Mouse (Mus musculus) liver, embryonic 11.5 days (tissue): ENCODE results near the gene Btbd9. TPM values are rescaled to one million over a fixed set of nuclear protein-coding genes. Genes with fewer than 3 reads are reported as not detected.
"Not testable (repeated sequence)": the region's sequence is repeated elsewhere in the genome, so short reads cannot be mapped to it uniquely, and the experiment has no call there.

Experiments used
- ATAC-seq: fragments of 200-750 bp; cut with Nextera tagmentation; replicated peaks from 2 replicates; pipeline ENCODE4 v1.8.0; 2017; ENCODE audit warnings: moderate number of reproducible peaks, mild to moderate bottlenecking, moderate TSS enrichment, moderate library complexity; ENCODE audit not compliant: low FRiP score
- DNase-seq: peaks from one replicate; pipeline ENCODE4 v3.0.0-alpha.2; 2017; ENCODE audit warnings: low spot score
- H3K27ac ChIP-seq: fragments of 300-500 bp; sonication (generic); 2 replicates; pipeline ENCODE4 v1.5.1; 2014; ENCODE audit warnings: mild to moderate bottlenecking, low read depth, low read length, control low read depth
- H3K27me3 ChIP-seq: fragments of 300-500 bp; sonication (generic); replicated peaks from 2 replicates; pipeline ENCODE4 v1.6.1; 2014; ENCODE audit warnings: low read length, mixed read lengths; ENCODE audit not compliant: control insufficient read depth, insufficient read depth
- H3K36me3 ChIP-seq: fragments of 300-500 bp; sonication (generic); 2 replicates; pipeline ENCODE4 v1.6.1; 2014; ENCODE audit warnings: mild to moderate bottlenecking, low read length, moderate library complexity, mixed read lengths; ENCODE audit not compliant: control insufficient read depth, insufficient read depth
- H3K4me1 ChIP-seq: fragments of 300-500 bp; sonication (generic); replicated peaks from 2 replicates; pipeline ENCODE4 v1.6.1; 2014; ENCODE audit warnings: low read length, mixed read lengths; ENCODE audit not compliant: control insufficient read depth, insufficient read depth
- H3K4me2 ChIP-seq: fragments of 300-500 bp; sonication (generic); 2 replicates; pipeline ENCODE4 v1.6.1; 2014; ENCODE audit warnings: mild to moderate bottlenecking, control low read depth, moderate library complexity
- H3K4me3 ChIP-seq: fragments of 300-500 bp; sonication (generic); 2 replicates; pipeline ENCODE4 v1.5.1; 2014; ENCODE audit warnings: low read depth, low read length, control low read depth
- H3K9ac ChIP-seq: fragments of 300-500 bp; sonication (generic); 2 replicates; pipeline ENCODE4 v1.6.1; 2014; ENCODE audit warnings: low read depth, low read length, control low read depth
- H3K9me3 ChIP-seq: fragments of 300-500 bp; sonication (generic); 2 replicates; pipeline ENCODE4 v1.6.1; 2016; ENCODE audit warnings: low read length, inconsistent platforms, mixed read lengths; ENCODE audit not compliant: control insufficient read depth
- WGBS: fragments of 180-500 bp; shearing (Covaris S2); extraction: QIAGEN DNeasy Blood & Tissue Kit; methylation state at CpG from one replicate; pipeline ENCODE4 v1.1.7; 2014; 5-methylcytosine and 5-hydroxymethylcytosine counted together
- polyA plus RNA-seq: library from polyadenylated mRNA; unstranded; fragments of >200 nt; fragmentation: Nextera tagmentation; extraction: Ambion mirVana; gene quantifications from 2 replicates; pipeline ENCODE4 v1.2.1, GENCODE M21; 2014

The Btbd9 gene
- polyA plus RNA-seq: 28.6 and 33.4 TPM in 2 replicates

GRCm38 (mm10) chr17:30575941-30576773, at the start of gene Btbd9:
Gene Btbd9, minus strand, starts transcription at chr17:30576488.
- H3K9ac ChIP-seq: peak within 1 kb of the TSS; percentile 69
- H3K9me3 ChIP-seq: no peaks in the 10 kb centered on the region
- H3K4me3 ChIP-seq: peak within 1 kb of the TSS; percentile 80
- peaks cover 19% of the 10 kb centered on the region for H3K4me1 ChIP-seq
- H3K36me3 ChIP-seq: no peaks in the 10 kb centered on the region
- DNase-seq (peak; percentile 89), ATAC-seq (peak; percentile 88)
- under 1% methylated on average over 78 of the region's 94 CpGs for WGBS
- H3K27ac ChIP-seq: peak within 1 kb of the TSS; percentile 79
- no peaks in the 10 kb centered on the region for H3K27me3 ChIP-seq
- peak within 1 kb of the TSS; percentile 88 for H3K4me2 ChIP-seq

DNA sequence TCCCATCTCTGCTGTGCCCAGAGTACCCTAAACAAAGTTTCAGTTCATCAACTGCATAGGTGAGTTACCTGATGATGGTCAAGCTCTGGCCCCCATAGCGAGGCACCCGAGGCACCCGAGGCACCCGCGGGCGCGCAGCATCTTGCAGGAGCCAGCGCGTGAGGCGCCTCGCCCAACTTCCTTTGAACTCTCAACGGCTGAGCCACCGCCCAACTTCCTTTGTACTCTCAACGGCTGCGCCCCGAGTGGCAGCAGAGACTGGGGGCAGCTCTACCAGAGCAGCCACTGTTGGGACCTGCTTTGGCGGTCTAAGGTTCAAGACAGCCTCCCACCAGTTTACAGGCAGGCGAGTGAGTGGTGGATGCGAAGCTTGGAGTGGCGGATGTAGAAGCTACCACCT, 47.8 kb upstream of the Btbd9 start, which contains the start of gene Dnah8:
TSS of gene Dnah8 (plus strand) at position 223 of the 400 bp plus-strand sequence.
- not testable (repeated sequence) for H3K4me1 ChIP-seq, H3K9ac ChIP-seq, H3K36me3 ChIP-seq, H3K27me3 ChIP-seq, H3K4me2 ChIP-seq, DNase-seq, H3K27ac ChIP-seq, H3K9me3 ChIP-seq, H3K4me3 ChIP-seq, ATAC-seq
- WGBS: no CpG with 5 or more reads among the region's 20 CpGs

- ATAC-seq (no peak), DNase-seq (no peak)
- H3K27ac ChIP-seq: no peak overlapping the region
- H3K4me2 ChIP-seq: no peak overlapping the region
- no peak overlapping the region for H3K9ac ChIP-seq
- no peak overlapping the region for H3K4me3 ChIP-seq
- H3K27me3 ChIP-seq: no peaks in the 10 kb centered on the region
- no peaks in the 10 kb centered on the region for H3K9me3 ChIP-seq
- H3K4me1 ChIP-seq: no peaks in the 10 kb centered on the region
- H3K36me3 ChIP-seq: no peaks in the 10 kb centered on the region
- 75% methylated on average over 3 of the region's 3 CpGs for WGBS
Measured at GRCm38 (mm10) chr17:30623200-30623599, 46.9 kb upstream of the Btbd9 start.

DNA sequence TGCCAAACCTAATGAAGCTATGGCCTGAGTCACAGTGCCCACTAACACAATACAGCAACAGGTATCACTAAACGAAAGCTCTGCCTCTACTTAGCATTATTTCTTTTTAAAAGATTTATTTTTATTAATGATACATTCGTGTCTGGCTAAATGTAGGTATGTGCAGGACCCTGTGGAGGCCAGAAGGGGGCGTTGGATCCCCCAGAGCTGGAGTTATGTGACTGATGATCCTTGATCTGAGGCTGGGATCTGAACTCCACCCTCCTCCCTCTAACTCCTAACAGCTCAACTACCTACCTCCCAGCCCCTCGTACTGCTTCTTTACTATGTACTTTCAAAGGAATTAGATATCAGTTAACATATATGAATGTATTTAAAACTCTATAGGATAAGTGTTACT, 45.2 kb upstream of the Btbd9 start:
- 68% methylated on average over 4 of the region's 4 CpGs for WGBS
- no peak overlapping the region for H3K9ac ChIP-seq
- ATAC-seq (no peak), DNase-seq (no peak)
- no peaks in the 10 kb centered on the region for H3K9me3 ChIP-seq
- no peak overlapping the region for H3K27ac ChIP-seq
- H3K4me2 ChIP-seq: no peak overlapping the region
- H3K4me1 ChIP-seq: no peaks in the 10 kb centered on the region
- H3K36me3 ChIP-seq: no peaks in the 10 kb centered on the region
- H3K27me3 ChIP-seq: no peaks in the 10 kb centered on the region
- H3K4me3 ChIP-seq: no peak overlapping the region

DNA sequence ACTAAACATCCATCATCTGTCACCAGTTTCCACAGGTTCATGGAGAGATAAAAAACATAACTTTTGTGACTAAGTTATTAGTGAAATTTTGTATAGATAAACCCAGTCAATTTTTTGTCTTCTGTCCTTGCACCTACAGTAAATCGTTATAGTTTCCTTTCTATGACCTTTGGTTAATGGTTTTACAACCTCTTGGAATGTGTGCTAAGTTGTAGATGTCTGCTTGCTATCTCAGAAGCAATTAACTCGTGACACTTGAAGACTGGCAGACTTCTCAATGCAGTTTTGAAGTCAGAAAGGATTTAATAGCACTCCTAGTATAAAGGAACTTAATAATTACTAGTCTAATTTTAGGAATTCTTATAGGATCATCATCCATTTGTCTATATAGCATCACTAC, 44.3 kb upstream of the Btbd9 start:
- Histone ChIP-seq H3K4me1 (no peaks in the 10 kb centered on the region), H3K9me3 (no peaks in the 10 kb centered on the region), H3K9ac (no peak overlapping the region), H3K27me3 (no peaks in the 10 kb centered on the region), H3K4me2 (no peak overlapping the region), H3K36me3 (no peaks in the 10 kb centered on the region), H3K4me3 (no peak overlapping the region), H3K27ac (no peak overlapping the region)
- no peak for DNase-seq
- WGBS: 50% methylated on average over 2 of the region's 2 CpGs
- ATAC-seq: no peak

GRCm38 (mm10) chr17:30619153-30619552, 42.9 kb upstream of the Btbd9 start:
- DNase-seq (no peak), ATAC-seq (no peak)
- Histone ChIP-seq H3K27me3 (no peaks in the 10 kb centered on the region), H3K36me3 (no peaks in the 10 kb centered on the region), H3K27ac (no peak overlapping the region), H3K9ac (no peak overlapping the region), H3K4me2 (no peak overlapping the region), H3K4me1 (peaks cover under 1% of the 10 kb centered on the region), H3K4me3 (no peak overlapping the region), H3K9me3 (no peaks in the 10 kb centered on the region)
- WGBS: 56% methylated on average over 2 of the region's 2 CpGs

DNA sequence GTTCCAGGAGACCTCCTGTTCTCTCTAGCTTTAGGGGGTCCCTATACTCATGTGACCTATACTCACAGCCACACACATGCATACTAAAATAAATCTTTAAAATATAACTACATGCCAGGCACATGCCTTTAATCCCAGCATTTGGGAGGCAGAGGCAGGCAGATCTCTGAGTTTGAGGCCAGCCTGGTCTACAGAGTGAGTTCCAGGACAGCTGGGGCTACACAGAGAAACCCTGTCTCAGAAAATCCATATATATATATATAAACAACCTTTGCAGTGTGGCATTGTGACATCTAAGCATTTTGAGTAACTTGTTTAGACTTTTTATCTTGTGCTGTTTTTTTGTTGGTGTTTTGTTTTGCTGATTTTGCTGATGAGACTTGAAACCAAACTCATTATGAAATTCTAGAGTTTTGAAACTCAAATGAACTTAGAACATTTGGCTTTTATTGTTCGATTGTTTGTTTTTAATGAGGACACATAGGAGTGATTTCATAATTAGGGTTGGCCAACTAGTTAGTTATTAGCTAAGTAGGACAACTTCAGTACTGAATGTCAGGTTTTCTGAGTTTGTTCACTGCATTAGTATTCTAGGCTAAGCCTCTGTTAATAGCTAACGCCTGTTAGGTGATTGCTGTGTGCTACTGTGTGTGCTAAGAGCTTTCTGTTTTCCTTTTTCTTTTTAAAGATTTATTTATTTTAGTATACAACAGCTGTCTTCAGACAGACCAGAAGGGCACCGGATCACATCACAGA, 42.0 kb upstream of the Btbd9 start:
- Histone ChIP-seq H3K4me2 (no peak overlapping the region), H3K9ac (no peak overlapping the region), H3K36me3 (no peaks in the 10 kb centered on the region), H3K9me3 (no peaks in the 10 kb centered on the region), H3K4me3 (no peak overlapping the region), H3K27me3 (no peaks in the 10 kb centered on the region), H3K27ac (no peak overlapping the region), H3K4me1 (peaks cover 7% of the 10 kb centered on the region)
- DNase-seq: no peak
- 85% methylated on average over 3 of the region's 3 CpGs for WGBS
- no peak for ATAC-seq

DNA sequence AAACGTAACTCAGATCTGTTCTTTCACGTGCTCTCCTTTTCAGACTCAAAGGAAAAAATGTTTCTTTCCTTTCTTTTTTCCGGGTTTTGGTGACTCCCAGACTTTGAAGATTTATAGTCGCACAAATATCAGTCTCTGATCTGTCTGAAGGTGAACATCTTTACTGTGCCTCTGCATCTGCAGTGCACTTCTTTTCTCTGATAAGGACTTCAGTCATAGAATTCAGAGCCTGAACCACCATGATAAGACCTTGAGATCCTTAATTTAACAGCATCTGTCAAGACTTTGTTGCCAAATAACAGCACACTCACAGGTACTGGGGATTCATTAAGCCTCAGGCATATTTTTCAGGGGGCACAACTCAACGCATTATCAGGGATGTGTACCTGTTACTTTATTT, 39.9 kb upstream of the Btbd9 start:
- no peaks in the 10 kb centered on the region for H3K9me3 ChIP-seq
- H3K27me3 ChIP-seq: no peaks in the 10 kb centered on the region
- H3K4me1 ChIP-seq: peaks cover 16% of the 10 kb centered on the region
- no peak overlapping the region for H3K4me3 ChIP-seq
- H3K27ac ChIP-seq: peak overlapping the region; percentile 8
- H3K36me3 ChIP-seq: no peaks in the 10 kb centered on the region
- H3K9ac ChIP-seq: no peak overlapping the region
- no peak for DNase-seq
- no peak overlapping the region for H3K4me2 ChIP-seq
- ATAC-seq: peak; percentile 50
- 66% methylated on average over 5 of the region's 5 CpGs for WGBS
